Mouse (Mus musculus) heart, embryonic 10.5 days (tissue): ENCODE measurements around the gene Ctu2. TPM values are rescaled to one million over a fixed set of nuclear protein-coding genes. Genes with fewer than 3 reads are reported as not detected.
A peak's percentile ranks its signal among the peaks of the same experiment; 100 is the strongest.

ENCODE experiments used
- DNase-seq: peaks from one replicate; pipeline ENCODE4 v3.0.0-alpha.2; 2017; ENCODE audit warnings: low spot score
- H3K27ac ChIP-seq: fragments of 300-500 bp; sonication (generic); 2 replicates; pipeline ENCODE4 v1.5.1; 2016; ENCODE audit warnings: mild to moderate bottlenecking
- H3K27me3 ChIP-seq: fragments of 300-500 bp; sonication (generic); 2 replicates; pipeline ENCODE4 v1.6.1; 2016; ENCODE audit warnings: mild to moderate bottlenecking; ENCODE audit not compliant: poor library complexity, insufficient read depth, severe bottlenecking
- H3K36me3 ChIP-seq: fragments of 300-500 bp; sonication (generic); 2 replicates; pipeline ENCODE4 v1.6.1; 2016; ENCODE audit warnings: mild to moderate bottlenecking, moderate library complexity
- H3K4me1 ChIP-seq: fragments of 300-500 bp; sonication (generic); 2 replicates; pipeline ENCODE4 v1.6.1; 2016; ENCODE audit warnings: mild to moderate bottlenecking
- H3K4me3 ChIP-seq: fragments of 300-500 bp; sonication (generic); 2 replicates; pipeline ENCODE4 v1.5.1; 2016; ENCODE audit warnings: mild to moderate bottlenecking, moderate library complexity
- H3K9me3 ChIP-seq: fragments of 300-500 bp; sonication (generic); 2 replicates; pipeline ENCODE4 v1.6.1; 2016; ENCODE audit warnings: mild to moderate bottlenecking, moderate library complexity
- WGBS: fragments of 180-500 bp; shearing (Covaris S2); methylation state at CpG from one replicate; pipeline ENCODE4 v1.1.7; 2016; 5-methylcytosine and 5-hydroxymethylcytosine counted together
- polyA plus RNA-seq: library from polyadenylated mRNA; unstranded; fragments of >200 nt; fragmentation: Nextera tagmentation; extraction: Ambion mirVana; gene quantifications from 2 replicates; pipeline ENCODE4 v1.2.1, GENCODE M21; 2016

Ctu2 gene
- polyA plus RNA-seq, 1 experiment from 2014 or later = 45.9 TPM

GRCm38 (mm10) chr8:122520611-122521010 is 44.7 kb downstream of the Ctu2 start:
- Histone ChIP-seq H3K27ac (peak overlapping the region; percentile 72), H3K36me3 (0 out of 2 replicates have a peak, but pooled peaks cover 3% of the 10 kb centered on the region), H3K4me1 (peaks cover 86% of the 10 kb centered on the region), H3K27me3 (no peaks in the 10 kb centered on the region), H3K4me3 (no peak overlapping the region), H3K9me3 (no peaks in the 10 kb centered on the region)
- 40% methylated on average over 11 of the region's 11 CpGs for WGBS
- DNase-seq = no peak

GRCm38 (mm10) chr8:122522796-122523651 is 47.1 kb downstream of the Ctu2 start:
- 29% methylated on average over 14 of the region's 14 CpGs for WGBS
- DNase-seq = peak; percentile 87
- Histone ChIP-seq H3K36me3 (peaks cover 6% of the 10 kb centered on the region; the same call in 1 of the 2 replicates), H3K27ac (peak overlapping the region; percentile 87), H3K4me3 (peak overlapping the region; percentile 45), H3K9me3 (no peaks in the 10 kb centered on the region), H3K27me3 (no peaks in the 10 kb centered on the region), H3K4me1 (peaks cover 88% of the 10 kb centered on the region)

GRCm38 (mm10) chr8:122523652-122524360 is 47.9 kb downstream of the Ctu2 start:
- Histone ChIP-seq H3K9me3 (no peaks in the 10 kb centered on the region), H3K27me3 (no peaks in the 10 kb centered on the region), H3K4me1 (peaks cover 82% of the 10 kb centered on the region), H3K27ac (peak overlapping the region; percentile 87), H3K4me3 (peak overlapping the region; percentile 45), H3K36me3 (peaks cover 11% of the 10 kb centered on the region)
- DNase-seq = no peak
- whole genome bisulfite sequencing = 21% methylated on average over 23 of the region's 23 CpGs

GRCm38 (mm10) chr8:122524506-122524905 is 48.6 kb downstream of the Ctu2 start:
- H3K9me3 ChIP-seq = no peaks in the 10 kb centered on the region
- H3K36me3 ChIP-seq = peaks cover 18% of the 10 kb centered on the region
- peaks cover 80% of the 10 kb centered on the region for H3K4me1 ChIP-seq
- no peak for DNase-seq
- H3K4me3 ChIP-seq = no peak overlapping the region; the same call in 1 of the 2 replicates
- WGBS = 79% methylated on average over 6 of the region's 6 CpGs
- H3K27me3 ChIP-seq = no peaks in the 10 kb centered on the region
- peak overlapping the region; percentile 87 for H3K27ac ChIP-seq

GRCm38 (mm10) chr8:122525004-122525403 is 49.1 kb downstream of the Ctu2 start:
- peak overlapping the region; percentile 87 for H3K27ac ChIP-seq
- 55% methylated on average over 6 of the region's 6 CpGs for WGBS
- no peak for DNase-seq
- no peaks in the 10 kb centered on the region for H3K27me3 ChIP-seq
- H3K9me3 ChIP-seq = no peaks in the 10 kb centered on the region
- peaks cover 78% of the 10 kb centered on the region for H3K4me1 ChIP-seq
- peak overlapping the region; percentile 24 for H3K4me3 ChIP-seq
- H3K36me3 ChIP-seq = peaks cover 21% of the 10 kb centered on the region

GRCm38 (mm10) chr8:122526084-122526483 is 50.1 kb downstream of the Ctu2 start:
- peaks cover 77% of the 10 kb centered on the region for H3K4me1 ChIP-seq
- no peak for DNase-seq

GRCm38 (mm10) chr8:122526526-122527170 is 50.7 kb downstream of the Ctu2 start:
- peak; percentile 90 for DNase-seq
- Histone ChIP-seq H3K4me3 (peak overlapping the region; percentile 28), H3K27ac (peak overlapping the region; percentile 87)

More at GRCm38 (mm10) chr8:122526084-122526483, 50.1 kb downstream of the Ctu2 start:
- WGBS = 45% methylated on average over 3 of the region's 3 CpGs
- Histone ChIP-seq H3K9me3 (no peaks in the 10 kb centered on the region), H3K27ac (peak overlapping the region; percentile 87), H3K27me3 (no peaks in the 10 kb centered on the region), H3K36me3 (peaks cover 21% of the 10 kb centered on the region), H3K4me3 (peak overlapping the region; percentile 28; the same call in 1 of the 2 replicates)

GRCm38 (mm10) chr8:122527937-122528336 is 52.0 kb downstream of the Ctu2 start:
- Histone ChIP-seq H3K9me3 (no peaks in the 10 kb centered on the region), H3K4me1 (peaks cover 87% of the 10 kb centered on the region), H3K27me3 (no peaks in the 10 kb centered on the region), H3K4me3 (no peak overlapping the region), H3K36me3 (peaks cover 21% of the 10 kb centered on the region), H3K27ac (peak overlapping the region; percentile 87; the same call in 1 of the 2 replicates)
- no peak for DNase-seq
- 86% methylated on average over 3 of the region's 3 CpGs for WGBS

More at GRCm38 (mm10) chr8:122526526-122527170, 50.7 kb downstream of the Ctu2 start:
- no peaks in the 10 kb centered on the region for H3K27me3 ChIP-seq
- H3K4me1 ChIP-seq = peaks cover 82% of the 10 kb centered on the region
- H3K9me3 ChIP-seq = no peaks in the 10 kb centered on the region
- WGBS = 38% methylated on average over 7 of the region's 7 CpGs
- peaks cover 21% of the 10 kb centered on the region for H3K36me3 ChIP-seq

GRCm38 (mm10) chr8:122529159-122529558 is 53.2 kb downstream of the Ctu2 start:
- Histone ChIP-seq H3K27me3 (no peaks in the 10 kb centered on the region), H3K4me1 (peaks cover 82% of the 10 kb centered on the region), H3K9me3 (no peaks in the 10 kb centered on the region), H3K4me3 (no peak overlapping the region), H3K27ac (peak overlapping the region; percentile 29; the same call in 1 of the 2 replicates), H3K36me3 (peaks cover 25% of the 10 kb centered on the region)
- 90% methylated on average over 4 of the region's 4 CpGs for WGBS
- no peak for DNase-seq

- H3K27ac ChIP-seq = peak overlapping the region; percentile 85
- H3K4me3 ChIP-seq = no peak overlapping the region
- peaks cover 31% of the 10 kb centered on the region for H3K36me3 ChIP-seq
- WGBS = 66% methylated on average over 8 of the region's 8 CpGs
- peaks cover 74% of the 10 kb centered on the region for H3K4me1 ChIP-seq
- DNase-seq = no peak
- H3K9me3 ChIP-seq = no peaks in the 10 kb centered on the region
- H3K27me3 ChIP-seq = no peaks in the 10 kb centered on the region
Observed at GRCm38 (mm10) chr8:122531312-122531711, 55.4 kb downstream of the Ctu2 start.
